Comparison of ENCODE assay signal across 1 mouse cellular context in the genomic region with DNA sequence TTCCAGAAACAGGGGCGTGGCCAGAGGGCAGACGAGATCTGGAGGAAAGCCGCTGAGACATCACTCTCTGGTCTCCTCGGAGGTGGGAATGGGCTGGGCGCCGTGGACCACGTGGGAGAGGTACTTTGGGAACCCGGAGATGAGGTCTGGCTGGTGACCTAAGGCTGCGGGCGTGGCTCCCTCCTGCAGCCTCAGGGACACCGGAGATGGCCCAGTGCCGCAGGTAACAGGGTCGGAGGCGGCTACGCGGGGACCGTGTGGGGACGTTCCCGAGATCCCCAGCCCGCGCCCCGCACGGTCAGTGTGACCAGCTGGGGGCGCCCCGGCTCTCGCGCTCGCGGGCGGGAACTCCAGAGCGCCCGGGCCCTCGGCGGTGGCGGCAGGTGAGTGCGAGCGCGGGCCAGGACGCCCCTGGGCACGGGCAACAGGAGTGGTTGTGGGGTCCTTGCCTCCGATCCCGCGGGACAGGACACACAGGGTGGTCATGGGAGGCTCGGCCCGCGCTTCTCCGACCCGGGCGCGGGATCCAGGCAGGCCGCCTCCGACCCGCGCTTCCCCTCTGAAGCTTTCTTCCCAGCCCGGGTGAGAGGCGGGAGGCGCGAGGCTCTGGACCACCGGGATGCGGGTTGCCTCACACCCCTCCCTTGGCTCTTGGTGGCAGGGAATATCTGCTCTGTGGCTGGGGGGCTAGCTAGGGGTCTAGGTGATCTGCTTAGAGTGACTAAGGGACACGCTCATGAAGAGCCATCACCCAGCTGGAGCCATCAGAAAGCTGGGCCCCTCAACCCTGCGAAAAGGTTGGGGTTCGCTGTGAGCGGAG.
TF ChIP-seq lines count a peak whose summit lies in the region.

A gene (plus strand): TSS at position 173 of the 820 bp plus-strand sequence.

TF ChIP-seq in MEL, 35 proteins besides CTCF, POLR2A, EP300 and RAD21 (continued from another document):
- TF ChIP-seq ZC3H11A (IDR thresholded peaks at IDR 0.05; ENCODE audit: low read depth, low read length) = peak; percentile 56; the same call in 1 of the 2 replicates
- 0 out of 2 replicates have a peak, but pooled peaks have one; percentile 25 for TF ChIP-seq MYC (IDR thresholded peaks at IDR 0.05; ENCODE audit: low read depth, low read length)
- no peak for TF ChIP-seq MEF2A (IDR thresholded peaks at IDR 0.05; ENCODE audit: extremely low read depth, insufficient replicate concordance, low read depth, low read length, poor library complexity, severe bottlenecking)
- no peak for TF ChIP-seq NELFE (IDR thresholded peaks at IDR 0.05; ENCODE audit: low read depth, low read length)
- no peak for TF ChIP-seq TAL1 (IDR thresholded peaks at IDR 0.05; ENCODE audit: low read length)
TF ChIP-seq in MEL: peak in this region for 13.
